Mouse (Mus musculus): ENCODE measurements around the gene Stk32c.

DNA sequence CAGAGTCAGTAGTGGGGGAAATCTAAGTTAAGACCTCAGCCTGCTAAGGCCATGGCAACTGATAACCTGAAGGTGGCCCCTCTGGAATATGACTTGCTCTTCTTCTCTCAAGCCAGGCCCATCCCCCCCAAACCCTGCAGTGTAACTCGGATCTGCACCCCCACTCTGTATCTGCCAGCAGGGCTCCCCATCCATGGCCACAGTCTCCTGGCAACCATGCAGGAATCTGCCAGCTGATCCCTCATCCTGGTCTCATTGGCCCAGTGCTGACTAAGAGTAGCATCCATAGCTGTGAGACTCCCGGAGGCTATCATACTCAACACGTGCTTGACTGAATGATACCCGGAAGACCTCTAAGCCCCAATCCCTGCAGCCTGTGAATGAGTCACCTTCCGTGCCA lies 54.2 kb downstream of the Stk32c start:
- TF ChIP-seq POLR2A (IDR thresholded peaks at IDR 0.05; ENCODE audit: borderline replicate concordance, insufficient read depth, low read length) (no peak), CTCF (IDR thresholded peaks at IDR 0.05; ENCODE audit: borderline replicate concordance, insufficient read depth, low read depth, low read length) (no peak)
